Mouse (Mus musculus): Measurements from ENCODE around the gene Stk19. TPM values are rescaled to one million over a fixed set of nuclear protein-coding genes. Genes with fewer than 3 reads are reported as not detected.

The Stk19 gene
- polyA plus RNA-seq, 1 experiment from 2014 or later, result 30.9 TPM

DNA sequence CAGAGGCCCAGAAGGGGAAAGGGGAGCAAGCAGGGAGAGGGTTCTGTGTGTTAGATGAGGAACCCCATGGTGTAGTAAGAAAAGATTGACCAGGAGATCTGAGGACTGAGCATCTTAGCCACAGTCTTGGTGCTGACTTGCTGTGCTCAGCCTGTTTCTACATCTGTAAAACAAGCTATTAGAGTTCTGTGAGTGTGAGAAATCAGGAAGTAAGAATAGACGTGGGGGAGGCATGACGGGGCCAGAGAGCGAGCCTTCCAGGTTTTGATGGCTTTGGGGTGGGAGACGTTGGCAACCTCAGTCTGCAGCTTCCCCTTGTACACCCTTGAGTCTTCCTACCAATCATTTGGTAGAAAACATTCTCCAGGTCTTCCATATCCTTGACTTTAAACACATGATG is 21.9 kb upstream of the Stk19 start:
- WGBS, result 89% methylated on average over 4 of the region's 4 CpGs
- Histone ChIP-seq H3K9me3 (no peaks in the 10 kb centered on the region), H3K9ac (no peak overlapping the region), H3K27ac (no peak overlapping the region), H3K4me3 (no peak overlapping the region), H3K27me3 (replicated peaks) (no peaks in the 10 kb centered on the region), H3K4me2 (replicated peaks) (no peak overlapping the region), H3K4me1 (no peaks in the 10 kb centered on the region), H3K36me3 (peaks cover 38% of the 10 kb centered on the region)
- ATAC-seq (ENCODE audit: low FRiP score, low read depth), result no peak

DNA sequence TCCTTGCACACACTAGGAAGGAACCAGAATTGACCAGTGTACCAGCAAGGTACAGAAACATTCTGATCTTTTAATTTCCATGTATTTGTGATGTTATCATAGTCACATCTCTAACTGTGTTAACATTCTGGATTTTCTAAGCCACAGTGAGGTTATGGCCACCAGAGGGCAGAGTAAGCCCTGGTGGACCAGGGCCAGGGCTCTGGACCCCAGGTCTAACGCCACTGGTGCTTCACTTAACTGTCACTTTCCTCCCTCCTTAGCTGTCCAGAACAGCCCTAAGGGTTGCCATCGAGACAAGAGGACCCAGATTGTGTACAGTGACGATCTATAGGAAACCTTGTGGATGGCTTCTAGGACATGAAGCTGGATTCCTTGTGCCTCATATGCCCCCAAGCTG is 19.1 kb upstream of the Stk19 start:
- no peak for ATAC-seq (ENCODE audit: low FRiP score, low read depth)
- peaks cover 8% of the 10 kb centered on the region for H3K4me1 ChIP-seq

DNA sequence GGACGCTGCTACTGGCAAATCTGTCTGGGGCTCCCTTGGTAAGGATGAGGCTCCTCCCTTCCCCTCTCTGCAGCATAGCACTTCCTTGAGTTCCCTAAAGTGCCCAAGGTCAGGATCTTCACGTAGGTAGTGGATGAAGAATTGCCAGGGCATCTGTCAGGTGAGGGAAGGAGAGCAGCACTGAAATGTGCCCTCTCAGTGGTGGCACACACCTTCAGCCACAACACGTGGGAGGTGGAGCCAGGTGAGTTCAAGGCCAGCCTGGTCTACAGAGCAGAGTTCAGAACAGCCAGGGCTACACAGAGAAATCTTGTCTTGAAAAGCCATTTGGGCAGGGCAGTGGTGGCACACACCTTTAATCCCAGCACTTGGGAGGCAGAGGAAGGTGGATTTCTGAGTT is 18.0 kb upstream of the Stk19 start:
- no peak for ATAC-seq (ENCODE audit: low FRiP score, low read depth)

More for the DNA sequence above, 19.1 kb upstream of the Stk19 start:
- Histone ChIP-seq H3K27ac (no peak overlapping the region), H3K27me3 (replicated peaks) (no peaks in the 10 kb centered on the region), H3K9me3 (no peaks in the 10 kb centered on the region), H3K36me3 (peaks cover 52% of the 10 kb centered on the region), H3K9ac (no peak overlapping the region), H3K4me3 (no peak overlapping the region), H3K4me2 (replicated peaks) (no peak overlapping the region)
- WGBS, result 46% methylated on average over 3 of the region's 3 CpGs

DNA sequence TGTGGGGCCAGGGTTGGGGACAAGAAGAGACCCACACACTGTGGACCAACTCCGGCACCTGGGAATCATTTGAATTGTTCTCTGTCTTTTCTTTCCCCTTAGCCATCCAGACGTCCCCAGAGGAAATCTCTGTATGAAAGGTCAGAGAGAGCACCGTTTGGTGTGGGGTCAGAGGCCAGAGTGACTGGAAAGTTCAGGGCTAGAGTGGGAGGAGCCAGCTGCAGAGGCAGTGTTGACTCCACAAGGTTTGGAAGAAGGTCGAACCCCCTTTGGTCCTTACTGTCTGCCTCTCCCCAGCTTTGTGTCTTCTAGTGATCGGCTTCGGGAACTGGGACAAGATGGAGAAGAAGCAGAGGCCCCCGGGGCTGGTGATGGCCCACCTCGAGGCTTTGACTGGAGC is 16.8 kb upstream of the Stk19 start:
- no peak for ATAC-seq (ENCODE audit: low FRiP score, low read depth)
- Histone ChIP-seq H3K4me3 (no peak overlapping the region), H3K27me3 (replicated peaks) (no peaks in the 10 kb centered on the region), H3K9ac (no peak overlapping the region), H3K9me3 (no peaks in the 10 kb centered on the region), H3K4me1 (peaks cover 18% of the 10 kb centered on the region), H3K27ac (no peak overlapping the region), H3K36me3 (peaks cover 52% of the 10 kb centered on the region), H3K4me2 (replicated peaks) (no peak overlapping the region)
- 84% methylated on average over 8 of the region's 8 CpGs for WGBS

More for the DNA sequence above, 18.0 kb upstream of the Stk19 start:
- Histone ChIP-seq H3K27ac (no peak overlapping the region), H3K4me3 (no peak overlapping the region), H3K27me3 (replicated peaks) (no peaks in the 10 kb centered on the region), H3K9ac (no peak overlapping the region), H3K9me3 (no peaks in the 10 kb centered on the region), H3K4me2 (replicated peaks) (no peak overlapping the region), H3K36me3 (peaks cover 52% of the 10 kb centered on the region), H3K4me1 (peaks cover 12% of the 10 kb centered on the region)
- WGBS, result 88% methylated on average over 3 of the region's 3 CpGs

DNA sequence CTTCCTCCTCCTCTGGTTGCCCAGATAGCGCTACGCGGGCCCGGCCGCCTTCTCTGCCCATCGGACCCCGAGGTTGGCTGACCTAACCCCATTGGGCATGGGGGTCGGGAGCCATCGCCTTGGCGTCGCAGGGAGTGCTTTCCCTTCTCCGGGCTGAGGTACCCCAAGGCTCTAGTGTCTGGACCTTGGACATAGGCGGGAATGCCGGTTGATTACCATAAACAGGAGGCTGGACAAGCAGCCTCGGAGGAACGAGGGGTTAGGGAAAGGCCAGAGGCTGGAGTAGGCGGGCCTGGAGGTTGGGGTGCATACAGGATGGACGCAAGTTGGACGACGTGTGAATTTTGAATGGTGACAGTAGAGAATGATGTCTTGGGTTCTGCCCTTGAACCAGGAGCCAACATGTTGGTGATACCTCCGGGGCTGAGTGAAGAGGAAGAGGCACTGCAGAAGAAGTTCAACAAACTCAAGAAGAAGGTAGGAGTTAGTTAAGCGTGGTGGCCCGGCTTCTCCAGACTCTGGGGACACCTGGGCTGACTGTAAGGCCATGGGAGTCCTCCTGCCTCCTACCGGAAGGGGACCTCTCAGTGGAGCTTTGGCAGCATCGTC is 13.9 kb upstream of the Stk19 start:
- H3K4me2 ChIP-seq (replicated peaks), result peak overlapping the region; percentile 94
- peaks cover 18% of the 10 kb centered on the region for H3K4me1 ChIP-seq
- peaks cover 58% of the 10 kb centered on the region for H3K36me3 ChIP-seq
- H3K27me3 ChIP-seq (replicated peaks), result no peaks in the 10 kb centered on the region
- 2% methylated on average over 25 of the region's 25 CpGs for WGBS
- H3K27ac ChIP-seq, result no peak overlapping the region
- H3K9me3 ChIP-seq, result no peaks in the 10 kb centered on the region
- peak; percentile 66 for ATAC-seq (ENCODE audit: low FRiP score, low read depth)
- peak overlapping the region; percentile 71 for H3K9ac ChIP-seq
- peak overlapping the region; percentile 78 for H3K4me3 ChIP-seq

DNA sequence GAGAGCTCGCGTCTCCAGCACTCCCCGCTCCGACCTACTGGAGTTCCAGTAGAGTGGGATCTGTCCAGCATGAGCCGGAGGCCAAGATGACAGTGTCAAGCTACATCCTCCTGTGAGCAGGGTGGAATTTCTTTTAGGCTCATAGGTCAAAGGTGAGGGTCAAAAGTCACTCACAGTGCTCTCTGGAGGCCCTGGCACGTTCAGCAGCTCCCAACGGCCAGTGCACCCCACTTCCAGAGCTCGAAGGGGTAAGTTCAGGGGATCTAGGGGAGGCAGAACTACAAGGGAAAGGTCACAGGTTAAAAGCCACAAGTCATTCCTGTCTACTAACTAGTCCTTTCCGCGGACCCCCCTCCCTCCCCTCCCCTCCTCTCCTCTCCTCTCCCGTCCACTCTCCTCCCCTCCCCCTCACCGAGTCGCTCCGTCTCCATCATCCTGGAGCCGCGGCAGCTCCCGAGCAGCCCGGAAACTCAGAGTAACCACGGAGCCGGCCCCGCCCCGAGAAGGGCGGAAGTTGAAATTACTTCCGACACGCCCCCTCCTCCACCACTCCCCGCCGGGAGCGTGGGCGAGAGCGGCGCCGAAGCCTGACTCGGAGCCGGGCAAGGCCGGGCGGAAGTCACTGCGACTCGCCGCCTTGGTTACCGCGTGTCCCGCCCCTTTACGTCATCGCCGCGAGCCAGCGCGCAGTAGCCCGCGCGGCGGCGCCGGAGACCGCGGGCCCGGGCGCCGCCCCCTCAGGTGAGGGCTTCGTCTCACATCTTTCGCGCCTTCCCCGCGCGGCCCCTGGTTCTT is 13.2 kb upstream of the Stk19 start, which contains the start of the genes Skiv2l and Nelfe:
Gene Skiv2l (minus strand): TSS at position 489 of the 795 bp plus-strand sequence.
Gene Nelfe (plus strand): TSS at position 670 of the 795 bp plus-strand sequence.
- no peaks in the 10 kb centered on the region for H3K27me3 ChIP-seq (replicated peaks)

DNA sequence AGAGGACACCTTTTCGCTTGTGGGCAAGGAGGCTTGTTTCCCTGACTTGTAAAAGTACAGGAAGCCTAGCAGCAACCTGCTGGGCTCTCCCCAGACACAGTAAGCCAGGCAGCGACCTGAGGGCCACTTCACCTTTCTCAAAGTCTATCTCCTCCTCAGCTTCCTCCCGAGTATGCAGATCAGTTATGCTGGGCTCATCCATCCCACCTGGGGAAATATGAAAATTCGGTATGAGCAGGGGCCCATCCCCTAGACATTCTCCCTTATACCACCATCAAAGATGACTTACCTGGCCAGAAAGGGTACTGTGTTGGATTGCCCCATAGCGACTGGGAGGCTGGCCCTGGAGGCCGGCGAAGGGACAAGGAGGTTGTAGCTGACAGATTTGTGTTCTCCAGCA is 10.9 kb upstream of the Stk19 start:
- H3K4me3 ChIP-seq, result no peak overlapping the region
- no peak for ATAC-seq (ENCODE audit: low FRiP score, low read depth)
- H3K9me3 ChIP-seq, result no peaks in the 10 kb centered on the region
- H3K27ac ChIP-seq, result no peak overlapping the region
- no peaks in the 10 kb centered on the region for H3K27me3 ChIP-seq (replicated peaks)
- peaks cover 18% of the 10 kb centered on the region for H3K4me1 ChIP-seq
- H3K36me3 ChIP-seq, result peaks cover 60% of the 10 kb centered on the region
- WGBS, result 90% methylated on average over 7 of the region's 7 CpGs
- no peak overlapping the region for H3K9ac ChIP-seq
- H3K4me2 ChIP-seq (replicated peaks), result no peak overlapping the region

More for the DNA sequence above, 13.2 kb upstream of the Stk19 start, which contains the start of the genes Skiv2l and Nelfe:
- peak within 1 kb of the TSS; percentile 71 for H3K9ac ChIP-seq
- H3K4me2 ChIP-seq (replicated peaks), result peak within 1 kb of the TSS; percentile 94
- WGBS, result under 1% methylated on average over 65 of the region's 65 CpGs
- ATAC-seq (ENCODE audit: low FRiP score, low read depth), result peak; percentile 96
- peak within 1 kb of the TSS; percentile 78 for H3K4me3 ChIP-seq
- peaks cover 59% of the 10 kb centered on the region for H3K36me3 ChIP-seq
- peaks cover 18% of the 10 kb centered on the region for H3K4me1 ChIP-seq
- no peaks in the 10 kb centered on the region for H3K9me3 ChIP-seq
- H3K27ac ChIP-seq, result no peak within 1 kb of the TSS

DNA sequence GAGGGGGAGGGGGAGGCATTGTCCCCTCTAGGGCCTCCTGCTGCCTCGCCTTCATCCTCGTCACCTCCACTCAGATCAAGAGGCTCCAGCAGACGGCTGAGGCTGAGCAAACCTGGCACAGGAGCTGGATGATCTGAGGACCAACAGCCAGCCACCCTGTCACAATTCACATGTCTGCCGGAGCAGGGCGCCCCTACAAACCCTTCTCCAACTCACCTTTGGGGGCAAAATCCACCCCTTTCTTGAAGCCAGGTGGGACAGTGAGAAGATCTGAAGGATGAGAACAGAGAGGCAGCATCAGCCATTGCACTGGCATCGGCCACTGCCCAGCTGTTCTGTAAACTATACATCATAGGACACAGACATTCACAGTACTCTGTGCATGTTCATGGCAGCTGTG is 10.4 kb upstream of the Stk19 start:
- no peak overlapping the region for H3K9ac ChIP-seq
- H3K4me2 ChIP-seq (replicated peaks), result no peak overlapping the region
- peaks cover 60% of the 10 kb centered on the region for H3K36me3 ChIP-seq
- peaks cover 18% of the 10 kb centered on the region for H3K4me1 ChIP-seq
- no peak overlapping the region for H3K27ac ChIP-seq
- ATAC-seq (ENCODE audit: low FRiP score, low read depth), result no peak
- WGBS, result 90% methylated on average over 6 of the region's 6 CpGs
- no peak overlapping the region for H3K4me3 ChIP-seq
- H3K27me3 ChIP-seq (replicated peaks), result no peaks in the 10 kb centered on the region
- H3K9me3 ChIP-seq, result no peaks in the 10 kb centered on the region

DNA sequence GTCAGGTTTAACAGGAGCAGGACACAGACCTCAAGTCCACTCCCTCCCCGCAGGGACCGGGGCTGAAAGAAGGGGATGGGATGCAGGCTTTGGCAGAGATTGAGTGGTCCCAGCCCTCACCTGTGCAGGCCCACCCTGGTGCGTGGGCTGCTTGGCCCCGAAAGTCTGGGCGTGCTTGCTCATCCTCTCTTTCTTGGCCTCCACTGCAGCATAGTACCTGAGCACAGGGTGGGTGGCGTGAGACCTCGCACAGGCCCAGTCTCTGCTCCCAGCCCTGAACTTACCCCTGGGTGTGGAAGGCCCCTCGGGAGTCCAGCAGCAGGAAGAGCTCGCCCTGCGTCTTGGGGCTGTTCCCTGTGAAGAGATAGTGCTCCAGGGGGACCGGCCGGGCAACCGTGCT is 8.1 kb upstream of the Stk19 start:
- no peaks in the 10 kb centered on the region for H3K27me3 ChIP-seq (replicated peaks)
- 93% methylated on average over 13 of the region's 13 CpGs for WGBS

DNA sequence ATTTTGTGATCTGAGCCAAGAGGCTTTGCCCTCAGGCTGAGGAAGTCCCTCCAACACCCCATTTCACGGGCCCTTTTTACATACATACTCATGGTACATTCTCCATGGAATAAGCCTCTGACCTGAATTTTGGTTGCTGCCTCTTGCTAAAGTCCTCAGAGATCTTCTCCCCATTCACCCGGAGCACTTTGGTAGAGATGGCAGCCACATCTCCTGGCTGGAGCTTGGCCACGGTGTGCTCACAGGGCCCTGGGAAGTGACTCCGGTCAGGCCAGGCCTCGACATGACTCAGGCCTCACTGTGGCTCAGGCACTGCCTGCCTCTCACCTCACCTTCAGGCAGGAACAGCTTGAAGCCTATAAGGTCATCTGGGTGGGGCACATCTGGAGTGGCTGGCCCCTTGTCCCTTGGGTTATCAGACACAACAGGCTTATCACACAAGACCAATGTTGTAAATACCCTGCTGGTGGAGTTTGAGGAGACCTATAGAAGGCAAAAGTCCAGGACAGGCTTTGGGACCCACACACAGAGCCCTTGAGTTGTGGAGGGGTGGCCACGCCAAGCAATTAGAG is 4.1 kb upstream of the Stk19 start:
- Histone ChIP-seq H3K4me3 (no peak overlapping the region), H3K4me1 (peaks cover 22% of the 10 kb centered on the region), H3K27me3 (replicated peaks) (no peaks in the 10 kb centered on the region), H3K27ac (no peak overlapping the region), H3K4me2 (replicated peaks) (no peak overlapping the region), H3K36me3 (peaks cover 73% of the 10 kb centered on the region), H3K9ac (no peak overlapping the region), H3K9me3 (no peaks in the 10 kb centered on the region)
- WGBS, result 85% methylated on average over 6 of the region's 6 CpGs
- ATAC-seq (ENCODE audit: low FRiP score, low read depth), result no peak

More for the DNA sequence above, 8.1 kb upstream of the Stk19 start:
- H3K9me3 ChIP-seq, result no peaks in the 10 kb centered on the region
- H3K4me1 ChIP-seq, result peaks cover 7% of the 10 kb centered on the region
- H3K36me3 ChIP-seq, result peaks cover 83% of the 10 kb centered on the region
- no peak overlapping the region for H3K27ac ChIP-seq
- H3K9ac ChIP-seq, result no peak overlapping the region
- ATAC-seq (ENCODE audit: low FRiP score, low read depth), result no peak
- no peak overlapping the region for H3K4me2 ChIP-seq (replicated peaks)
- H3K4me3 ChIP-seq, result no peak overlapping the region

DNA sequence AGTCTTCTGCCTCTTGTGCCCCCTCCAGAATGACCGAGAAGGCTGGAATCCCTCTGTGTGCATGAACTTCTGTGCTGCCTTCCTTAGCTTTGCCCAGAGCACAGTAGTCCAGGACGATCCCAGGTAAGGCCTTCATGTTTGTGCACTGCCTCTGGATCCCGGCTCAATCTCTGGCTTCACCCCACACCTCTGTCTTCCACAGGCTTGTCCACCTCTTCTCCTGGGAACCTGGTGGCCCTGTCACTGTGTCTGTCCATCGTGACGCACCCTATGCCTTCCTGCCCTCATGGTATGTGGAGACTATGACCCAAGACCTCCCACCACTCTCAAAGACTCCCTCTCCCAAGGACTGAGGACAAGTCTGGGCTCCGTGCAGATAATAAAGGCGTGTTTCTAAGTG is 2.0 kb upstream of the Stk19 start:
- Histone ChIP-seq H3K4me3 (peak overlapping the region; percentile 1; the same call in 1 of the 2 replicates), H3K9ac (no peak overlapping the region), H3K36me3 (peaks cover 58% of the 10 kb centered on the region), H3K27ac (no peak overlapping the region), H3K9me3 (no peaks in the 10 kb centered on the region), H3K4me1 (peaks cover 26% of the 10 kb centered on the region), H3K27me3 (replicated peaks) (no peaks in the 10 kb centered on the region), H3K4me2 (replicated peaks) (peak overlapping the region; percentile 100; the same call in 1 of the 2 replicates)
- no peak for ATAC-seq (ENCODE audit: low FRiP score, low read depth)
- WGBS, result 92% methylated on average over 7 of the region's 7 CpGs

Measured in neural tube, embryonic 12.5 days (tissue).